Mouse (Mus musculus) left cerebral cortex, postnatal 36 days (tissue): ENCODE results near the gene Brms1. TPM values are rescaled to one million over a fixed set of nuclear protein-coding genes. Genes with fewer than 3 reads are reported as not detected.

Experiments used
- DNase-seq, 2 experiments: peaks; one replicate each; pipeline ENCODE4 v3.0.0; 2021 to 2022; ENCODE audit warnings: low spot score in 2 of 2, mixed read lengths in 1 of 2
- intact Hi-C: fragments of 180-260 bp; cut with DNase I; formaldehyde crosslinking; loops from one replicate; pipeline ENCODE4 v1.15.1; 2025
- total RNA-seq, 2 experiments: library from RNA; stranded (reverse); gene quantifications; 2 replicates each; pipeline ENCODE4 v1.2.3; 2021

The Brms1 gene
- total RNA-seq, 2 experiments from 2014 or later = 22.7 to 25.6 TPM

DNA sequence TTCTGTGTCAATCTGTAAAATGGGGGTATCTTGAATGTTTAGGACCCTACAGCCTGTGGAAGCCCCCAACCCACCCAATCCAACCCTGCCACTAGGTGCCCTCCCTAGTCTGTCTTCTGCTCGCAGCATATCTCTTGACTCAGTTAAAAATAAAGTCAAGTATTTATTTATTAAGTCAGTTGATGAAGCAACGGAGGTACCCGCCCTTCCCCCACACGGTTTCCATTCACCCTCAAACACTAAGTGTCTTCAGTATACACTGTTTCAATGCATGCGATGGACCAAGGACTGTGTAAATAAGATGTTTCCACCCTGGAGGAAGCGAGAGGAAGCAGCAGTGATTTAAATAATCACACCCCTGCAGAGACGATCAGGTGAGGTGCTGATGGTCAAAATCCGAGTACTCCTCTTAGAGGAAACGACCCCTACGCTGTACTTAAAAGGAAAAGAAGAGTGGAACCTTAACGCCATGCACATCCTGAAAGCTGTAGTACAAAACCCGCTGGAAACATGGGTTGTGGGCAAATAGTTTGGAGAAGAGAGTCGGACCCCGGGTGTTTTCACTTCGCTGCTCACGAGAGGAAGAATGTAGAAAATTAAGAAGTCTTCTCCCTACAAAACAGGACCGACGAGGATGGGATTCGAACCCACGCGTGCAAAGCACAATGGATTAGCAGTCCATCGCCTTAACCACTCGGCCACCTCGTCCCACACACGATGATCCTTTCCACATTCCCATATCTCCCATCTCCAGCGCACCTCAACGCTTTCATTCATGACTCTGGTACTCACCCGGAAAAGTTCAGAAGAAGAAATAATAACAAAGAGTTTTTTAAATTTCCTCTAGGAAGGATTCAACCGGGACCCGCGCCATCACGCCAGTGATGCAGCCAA is 3.2 kb upstream of the Brms1 start:
- peak; percentile 85 for DNase-seq
- intact Hi-C loops = no loop called here

DNA sequence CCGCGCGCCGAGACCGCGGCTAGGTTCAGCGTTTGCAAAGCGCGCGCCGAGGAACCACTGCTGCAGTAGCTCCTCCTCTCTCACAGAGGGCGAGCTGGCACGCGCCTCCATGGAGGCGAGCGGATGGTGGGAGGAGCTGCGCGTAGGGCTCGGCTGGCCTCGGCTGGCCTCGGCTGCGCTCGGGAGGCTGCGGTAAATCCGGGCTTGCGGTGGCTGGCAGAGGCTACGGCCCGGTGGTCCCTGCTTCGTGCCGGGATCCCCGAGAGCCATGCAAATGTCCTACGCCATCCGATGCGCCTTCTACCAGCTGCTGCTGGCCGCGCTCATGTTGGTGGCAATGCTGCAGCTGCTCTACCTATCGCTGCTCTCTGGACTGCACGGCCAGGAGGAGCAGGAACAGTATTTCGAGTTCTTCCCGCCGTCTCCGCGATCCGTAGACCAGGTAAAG is 2.4 kb upstream of the Brms1 start, which contains the start of the genes B4gat1 and AC124502.3:
TSS of gene B4gat1 (plus strand) at position 118 of the 448 bp plus-strand sequence.
TSS of gene AC124502.3 (plus strand) at position 183 of the 448 bp plus-strand sequence.
- intact Hi-C loops = no loop called here
- DNase-seq = peak; percentile 91

DNA sequence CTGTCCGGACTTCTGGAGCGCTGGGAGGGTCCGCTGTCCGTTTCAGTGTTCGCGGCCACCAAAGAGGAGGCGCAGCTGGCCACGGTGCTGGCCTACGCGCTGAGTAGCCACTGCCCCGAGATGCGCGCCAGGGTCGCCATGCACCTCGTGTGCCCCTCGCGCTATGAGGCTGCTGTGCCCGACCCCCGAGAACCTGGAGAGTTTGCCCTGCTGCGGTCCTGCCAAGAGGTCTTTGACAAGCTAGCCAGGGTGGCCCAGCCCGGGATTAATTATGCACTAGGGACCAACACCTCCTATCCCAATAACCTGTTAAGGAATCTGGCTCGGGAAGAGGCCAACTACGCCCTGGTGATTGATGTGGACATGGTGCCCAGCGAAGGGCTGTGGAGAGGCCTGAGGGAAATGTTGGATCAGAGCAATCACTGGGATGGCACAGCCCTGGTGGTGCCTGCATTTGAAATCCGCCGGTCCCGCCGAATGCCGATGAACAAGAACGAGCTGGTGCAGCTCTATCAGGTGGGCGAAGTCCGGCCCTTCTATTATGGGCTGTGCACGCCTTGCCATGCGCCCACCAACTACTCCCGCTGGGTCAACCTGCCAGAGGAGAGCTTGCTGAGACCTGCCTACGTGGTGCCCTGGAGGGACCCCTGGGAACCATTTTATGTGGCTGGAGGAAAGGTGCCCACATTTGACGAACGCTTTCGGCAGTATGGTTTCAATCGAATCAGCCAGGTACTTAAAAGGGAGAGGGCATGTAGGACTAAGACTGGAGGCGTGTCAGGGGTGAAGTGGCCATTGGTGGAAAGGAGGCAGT is 1.6 kb upstream of the Brms1 start:
- DNase-seq = peak; percentile 41 to 46
- intact Hi-C loops = no loop called here

DNA sequence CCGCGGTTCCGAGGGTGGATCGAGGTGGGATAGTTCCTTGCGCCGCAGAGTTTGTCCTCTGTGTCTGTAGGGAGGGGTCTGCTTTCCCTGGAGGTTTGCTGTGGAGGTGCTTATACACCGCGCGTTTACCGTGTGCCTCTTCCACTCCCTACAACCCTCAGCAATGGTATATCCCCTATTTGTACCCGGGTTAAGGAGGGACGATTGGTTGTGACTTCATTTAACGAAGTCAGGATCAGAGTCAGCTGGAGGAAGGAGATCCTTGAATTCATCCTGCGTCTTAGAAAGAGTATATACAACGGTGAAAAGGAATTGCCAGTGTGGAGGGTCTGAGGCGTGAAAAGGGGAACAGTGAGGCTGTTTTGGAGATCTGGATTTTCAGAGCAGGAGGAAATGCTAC is 434 bp downstream of the Brms1 start:
- intact Hi-C loops = no loop called here

DNA sequence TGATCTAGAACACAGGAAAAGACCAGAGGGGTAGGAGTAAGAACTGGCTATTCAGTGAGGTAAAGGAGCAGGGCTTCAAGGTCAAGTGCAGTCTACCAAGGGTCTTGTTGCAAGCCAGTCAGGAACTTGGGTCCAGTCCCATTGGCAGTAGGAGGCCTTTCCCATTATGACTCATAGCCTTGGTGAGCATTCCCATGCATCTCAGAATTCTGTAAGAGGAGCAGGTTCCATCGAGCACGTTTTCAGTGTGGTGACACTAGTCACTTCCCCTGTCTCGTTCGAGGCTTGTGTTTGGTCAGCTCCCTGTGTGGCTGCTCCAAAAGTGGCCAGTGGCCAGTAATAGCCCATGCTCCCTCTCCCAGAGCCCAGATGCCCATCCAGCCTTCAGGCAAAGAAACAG is 4.4 kb downstream of the Brms1 start:
- intact Hi-C loops = no loop called here
- DNase-seq = peak in 1 of 2 experiments; percentile 24

More for the DNA sequence above, 434 bp downstream of the Brms1 start:
- DNase-seq = no peak

DNA sequence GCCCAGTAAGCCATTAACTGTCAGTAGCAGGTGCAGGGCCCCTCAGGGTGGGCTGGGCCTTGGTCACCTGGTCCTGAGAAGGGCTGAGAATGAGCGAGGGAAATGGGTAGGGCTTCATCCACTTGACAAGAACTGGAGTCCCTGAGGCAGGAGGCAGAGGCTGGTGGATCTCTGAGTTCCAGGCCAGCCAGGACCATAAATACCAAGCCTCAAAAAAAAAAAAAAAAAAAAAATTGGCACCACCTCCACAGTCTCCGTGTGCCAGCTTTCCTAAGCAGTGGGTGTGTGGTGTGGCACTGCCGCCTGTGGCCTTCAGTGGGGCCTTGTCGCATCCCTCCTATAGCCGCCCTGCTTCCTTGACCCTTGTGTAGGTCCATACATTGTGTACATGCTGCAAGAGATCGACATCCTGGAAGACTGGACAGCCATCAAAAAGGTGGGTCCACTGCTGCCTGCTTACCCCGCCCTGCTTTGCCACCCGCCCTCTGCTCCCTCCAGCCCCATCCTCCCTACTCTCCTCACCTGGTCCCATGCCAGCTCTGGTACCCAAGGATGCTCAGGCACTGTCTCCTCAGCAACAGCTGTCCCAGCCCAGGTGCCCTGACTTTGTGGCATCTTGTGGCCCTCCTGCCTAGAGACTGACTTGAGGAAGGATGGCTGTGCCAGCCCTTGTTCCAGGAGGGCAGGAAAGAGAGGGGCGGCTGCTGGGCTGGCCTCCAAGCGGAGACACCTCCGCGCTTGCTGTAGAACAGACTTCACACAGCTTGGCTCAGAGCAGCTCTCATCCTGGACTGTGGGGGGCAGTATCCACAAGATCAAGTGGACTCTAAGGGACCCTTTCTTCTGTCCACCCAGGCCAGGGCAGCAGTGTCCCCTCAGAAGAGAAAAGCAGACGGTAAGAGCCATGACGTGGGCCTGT is 7.2 kb downstream of the Brms1 start:
- intact Hi-C loops = no loop called here
- peak; percentile 80 to 85 for DNase-seq

DNA sequence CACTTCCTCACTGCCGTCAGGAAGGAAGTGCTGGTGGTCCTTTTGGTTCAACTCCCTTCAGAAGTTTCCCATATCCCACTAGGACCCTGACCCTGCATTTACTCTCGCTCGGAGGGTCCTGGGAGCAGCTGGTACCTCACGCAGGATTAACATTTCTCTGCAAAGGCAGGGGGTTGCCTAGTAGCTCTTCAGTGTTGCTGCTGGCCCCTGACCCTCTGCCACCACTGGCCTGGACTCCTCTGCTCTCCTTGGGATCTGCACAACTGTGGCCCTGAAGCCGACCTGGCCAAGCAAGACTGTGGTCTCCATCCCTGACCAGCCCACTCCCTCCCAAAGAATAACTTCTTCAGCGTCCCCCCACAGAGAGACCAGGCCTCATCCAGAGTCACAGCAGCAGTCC is 8.2 kb downstream of the Brms1 start:
- intact Hi-C loops = no loop called here
- DNase-seq = no peak

DNA sequence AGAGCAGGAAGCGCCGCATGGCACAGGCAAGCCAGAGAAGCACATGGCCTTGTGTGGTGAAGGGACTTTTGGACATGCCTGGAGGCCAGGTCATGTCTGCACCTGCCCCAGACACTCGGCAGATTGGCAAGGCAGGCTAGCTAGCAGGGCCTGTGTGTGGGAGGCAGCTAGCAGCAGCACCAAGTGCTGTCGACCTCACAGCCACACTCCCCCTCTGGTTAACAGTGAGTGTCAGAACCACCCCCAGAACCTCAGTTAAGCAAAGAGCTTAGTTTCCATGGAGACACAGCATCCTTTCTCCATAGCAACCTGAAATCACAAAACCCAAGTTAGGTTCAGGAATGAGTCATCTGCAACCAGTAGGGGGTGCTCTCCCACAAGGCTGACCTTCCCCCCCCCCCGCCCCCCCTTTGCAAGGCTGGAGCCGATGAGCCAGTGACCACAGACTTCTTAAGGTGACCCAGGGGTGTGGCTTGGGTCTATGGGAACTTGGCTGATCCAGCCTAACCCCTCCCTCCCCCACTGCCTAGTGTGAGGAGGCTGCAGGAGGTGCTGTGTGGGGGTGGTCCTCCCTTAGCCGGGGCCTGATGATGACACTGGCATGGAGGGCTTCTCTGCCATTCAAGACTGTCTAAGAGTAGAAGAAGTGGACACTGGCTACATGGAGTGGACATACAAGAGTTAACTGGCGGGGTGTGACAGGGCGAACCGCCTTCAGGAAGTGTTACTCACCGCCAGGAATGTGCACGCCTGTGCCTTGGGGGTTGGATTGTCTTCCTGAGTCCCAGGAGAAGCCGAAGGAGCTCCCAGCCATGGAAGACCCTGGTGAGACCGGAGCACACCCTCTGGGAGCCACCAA is 9.1 kb downstream of the Brms1 start, which contains the start of gene Rin1:
TSS of gene Rin1 (plus strand) at position 435 of the 859 bp plus-strand sequence.
- peak; percentile 73 to 79 for DNase-seq
- intact Hi-C loops = no loop called here

DNA sequence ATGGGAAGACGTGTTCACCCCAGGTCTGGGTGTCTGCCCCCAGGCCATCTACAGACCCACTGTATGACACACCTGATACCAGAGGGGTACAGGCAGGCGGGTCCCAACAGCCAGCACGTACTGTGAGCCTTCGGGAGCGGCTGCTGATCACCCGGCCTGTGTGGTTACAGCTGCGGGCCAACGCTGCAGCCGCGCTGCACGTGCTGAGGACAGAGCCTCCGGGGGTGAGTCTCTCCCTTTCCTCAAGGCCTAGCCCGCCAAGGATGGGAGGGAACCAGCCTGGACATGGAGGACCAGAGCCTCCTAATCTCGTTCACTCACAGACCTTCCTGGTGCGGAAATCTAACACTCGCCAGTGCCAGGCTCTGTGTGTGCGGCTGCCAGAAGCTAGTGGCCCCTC is 9.9 kb downstream of the Brms1 start:
- intact Hi-C loops = no loop called here
- peak; percentile 47 to 49 for DNase-seq

DNA sequence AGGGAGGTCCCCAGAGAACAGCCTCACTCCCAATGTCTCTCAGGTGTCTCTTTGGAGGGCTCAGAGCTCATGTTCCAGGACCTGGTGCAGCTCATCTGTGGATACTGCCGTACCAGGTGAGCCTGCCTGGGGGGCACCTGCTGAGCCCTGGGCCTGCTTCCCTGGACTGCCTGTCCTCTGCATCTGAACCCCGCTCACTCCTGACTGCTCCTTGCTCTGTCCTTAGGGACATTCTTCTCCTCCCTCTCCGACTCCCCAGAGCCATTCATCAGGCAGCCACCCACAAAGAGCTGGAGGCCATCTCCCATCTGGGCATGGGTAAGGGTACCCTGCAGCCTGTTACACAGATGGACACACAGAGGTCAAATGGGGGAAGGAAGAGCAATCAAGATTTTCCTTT is 10.4 kb downstream of the Brms1 start:
- intact Hi-C loops = no loop called here

DNA sequence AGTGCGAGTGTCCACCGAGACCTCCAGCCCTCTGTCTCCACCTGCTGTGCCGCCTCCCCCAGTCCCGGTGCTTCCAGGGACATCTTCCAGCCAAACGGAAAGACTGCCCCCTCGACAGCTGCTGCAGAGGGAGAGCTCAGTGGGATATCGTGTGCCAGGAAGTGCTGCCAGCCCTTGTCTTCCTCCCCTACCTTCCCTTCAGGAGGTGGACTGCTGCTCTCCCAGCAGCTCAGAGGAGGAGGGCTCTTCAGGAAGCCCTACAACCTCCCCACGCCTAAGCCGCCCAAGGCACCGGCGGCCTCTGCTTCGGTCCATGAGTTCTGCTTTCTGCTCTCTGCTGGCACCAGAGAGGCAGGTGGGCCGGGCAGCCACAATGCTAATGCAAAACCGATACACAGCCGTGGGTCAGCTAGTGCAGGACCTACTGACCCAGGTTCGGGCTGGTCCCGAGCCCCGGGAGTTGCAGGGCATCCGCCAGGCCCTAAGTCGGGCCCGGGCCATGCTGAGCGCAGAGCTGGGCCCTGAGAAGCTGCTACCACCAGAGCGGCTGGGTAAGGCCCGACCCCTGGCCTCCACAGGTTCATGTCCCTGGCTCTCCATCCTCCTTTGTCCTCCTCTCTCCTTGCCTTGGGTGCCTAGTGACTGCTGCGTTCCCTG is 11.1 kb downstream of the Brms1 start:
- DNase-seq = peak; percentile 74 to 80
- intact Hi-C loops = no loop called here

More for the DNA sequence above, 10.4 kb downstream of the Brms1 start:
- DNase-seq = peak; percentile 17 to 43

DNA sequence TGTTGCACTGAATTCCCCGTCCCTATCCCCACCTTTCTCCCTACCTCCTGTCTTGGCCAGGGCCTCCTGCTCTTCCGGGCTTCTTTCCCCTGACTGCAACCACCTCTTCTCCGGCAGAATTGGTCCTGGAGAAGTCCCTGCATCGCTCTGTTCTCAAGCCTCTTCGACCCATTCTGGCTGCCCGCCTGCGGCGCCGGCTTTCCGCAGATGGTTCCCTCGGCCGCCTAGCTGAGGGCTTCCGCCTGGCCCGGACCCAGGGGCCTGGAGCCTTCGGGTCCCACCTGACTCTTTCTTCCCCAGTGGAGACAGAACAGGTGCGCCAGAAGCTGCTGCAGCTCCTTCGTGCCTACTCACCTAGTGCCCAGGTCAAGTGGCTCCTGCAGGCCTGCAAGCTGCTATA is 11.7 kb downstream of the Brms1 start:
- no peak for DNase-seq
- intact Hi-C loops = no loop called here

DNA sequence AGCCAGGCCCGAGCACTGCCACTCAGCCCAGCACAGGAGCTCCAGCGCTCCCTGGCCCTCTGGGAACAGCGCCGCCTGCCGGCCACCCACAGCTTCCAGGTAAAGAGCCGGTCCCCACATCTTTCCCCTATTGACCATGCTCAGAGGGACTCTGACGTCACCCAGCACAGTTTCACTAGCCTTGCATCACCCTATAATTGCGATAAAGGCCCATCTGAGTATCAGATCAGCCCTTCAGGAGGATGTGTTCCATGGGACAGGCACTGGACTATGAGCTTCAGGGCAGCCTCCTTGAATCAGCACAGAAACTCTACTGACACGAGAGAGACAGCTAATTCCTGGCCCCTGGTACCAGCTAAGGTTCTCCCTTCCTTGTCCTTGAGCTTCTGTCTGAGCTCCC is 12.8 kb downstream of the Brms1 start:
- DNase-seq = peak; percentile 48 to 61
- intact Hi-C loops = no loop called here

DNA sequence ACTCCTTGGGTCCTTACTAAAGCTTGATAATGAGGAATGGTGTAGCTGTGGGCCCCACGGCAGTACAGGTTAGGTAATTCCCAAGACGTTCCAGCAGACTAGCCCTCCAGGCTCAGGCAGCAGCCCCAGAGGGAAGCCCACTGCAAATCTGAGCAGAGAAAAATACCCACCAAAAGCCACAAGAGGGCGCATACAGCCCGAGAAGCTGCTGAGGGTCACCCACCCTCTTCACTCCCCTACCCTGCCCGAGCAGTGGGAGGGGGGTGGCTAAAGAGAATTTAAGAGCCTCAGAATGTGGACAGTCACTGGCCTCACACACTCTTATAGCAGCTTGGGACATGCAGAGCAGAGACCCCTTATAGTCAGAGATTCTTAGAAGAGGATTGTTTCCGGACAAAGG is 15.1 kb downstream of the Brms1 start:
- intact Hi-C loops = loop anchor here (2.0 kb wide), 1 partner anchor 17 kb away; no protein-coding TSS in a partner anchor
- peak in 1 of 2 experiments; percentile 29 for DNase-seq

DNA sequence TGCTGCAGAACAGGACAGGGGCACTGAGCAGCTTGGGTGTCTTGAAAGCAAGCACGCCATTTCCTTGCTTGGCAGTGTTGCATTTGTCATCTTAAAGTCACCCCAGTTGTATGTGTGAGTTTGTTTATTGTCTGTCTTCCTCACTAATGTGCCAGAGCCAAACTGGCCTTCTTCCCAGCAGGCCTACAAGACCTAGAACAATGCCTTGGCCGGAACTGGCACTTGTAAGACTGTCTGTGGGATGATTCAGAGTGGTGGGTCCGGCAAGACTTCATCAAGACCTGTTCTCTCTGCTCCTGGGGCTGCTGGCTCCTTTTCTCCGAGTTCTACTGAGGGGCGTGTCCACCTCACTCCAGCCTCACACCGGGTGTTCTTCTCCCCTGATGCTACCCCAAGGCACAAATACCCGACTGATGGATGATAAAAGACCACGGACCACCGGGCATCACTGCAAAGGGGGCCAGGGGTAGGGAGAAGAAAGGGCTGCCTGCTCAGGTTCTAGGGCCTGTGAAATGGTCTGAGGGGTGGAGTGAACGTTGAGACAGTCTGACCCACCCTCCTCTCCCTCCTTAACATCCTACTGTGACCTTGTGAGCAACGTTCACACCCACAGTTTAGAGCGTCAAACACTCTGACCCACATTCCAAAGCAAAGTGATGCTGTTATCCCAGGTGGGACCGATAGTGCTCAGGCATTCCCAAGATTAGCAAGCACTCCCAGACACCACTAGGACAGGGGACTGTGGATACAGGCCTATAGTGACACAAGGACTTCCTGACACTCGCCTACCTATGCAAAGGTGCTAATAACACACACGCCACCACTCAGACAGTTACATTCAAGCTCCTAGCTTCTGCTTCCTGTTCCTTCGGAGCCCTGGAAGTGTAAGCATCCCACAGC is 17.0 kb downstream of the Brms1 start:
- DNase-seq = no peak

More for the DNA sequence above, 17.0 kb downstream of the Brms1 start:
- intact Hi-C loops = loop anchor here (2.0 kb wide), 1 partner anchor 15 kb away; no protein-coding TSS in a partner anchor
